Mouse (Mus musculus): ENCODE results near the gene Btd. TPM values are rescaled to one million over a fixed set of nuclear protein-coding genes. Genes with fewer than 3 reads are reported as not detected.

The Btd gene
- polyA plus RNA-seq, 1 experiment from 2014 or later, result 11.9 TPM

DNA sequence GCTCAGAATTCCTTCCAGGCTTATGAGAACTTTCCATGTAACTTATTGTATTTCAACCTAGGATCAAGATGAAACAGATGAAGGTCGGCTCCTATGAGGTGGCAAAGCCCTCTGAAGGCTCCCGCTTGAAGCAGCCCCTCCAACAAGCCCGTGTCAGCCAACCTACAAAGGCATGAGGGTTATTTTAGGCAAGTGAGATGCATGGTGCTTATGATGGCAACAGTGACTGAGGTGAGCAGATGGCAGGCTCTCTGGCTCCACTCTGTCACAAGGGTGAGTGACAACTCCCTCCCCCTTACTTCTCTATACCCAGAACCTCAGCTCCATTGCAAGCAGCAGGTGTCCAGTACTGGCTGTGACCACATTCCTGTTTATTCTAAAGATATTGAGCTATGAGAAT, 56.5 kb downstream of the Btd start:
- DNase-seq, result no peak
- no peaks in the 10 kb centered on the region for H3K4me1 ChIP-seq (ENCODE audit: control insufficient read depth, insufficient read depth, low read length)
- no peak for ATAC-seq (ENCODE audit: low FRiP score, low TSS enrichment)
- no peak overlapping the region for H3K27ac ChIP-seq (replicated peaks; ENCODE audit: low read depth, low read length)
- no peak overlapping the region for H3K9ac ChIP-seq (replicated peaks; ENCODE audit: low read length)
- H3K27me3 ChIP-seq (ENCODE audit: control insufficient read depth, insufficient read depth, low read length), result no peaks in the 10 kb centered on the region
- no peak overlapping the region for H3K4me3 ChIP-seq (replicated peaks; ENCODE audit: low read depth, low read length)
- no peak overlapping the region for H3K4me2 ChIP-seq (ENCODE audit: low read length)
- WGBS, result 95% methylated on average over 3 of the region's 3 CpGs
- H3K36me3 ChIP-seq (ENCODE audit: control insufficient read depth, insufficient read depth, low read length), result peaks cover 44% of the 10 kb centered on the region
- no peaks in the 10 kb centered on the region for H3K9me3 ChIP-seq (ENCODE audit: control insufficient read depth, low read length)

DNA sequence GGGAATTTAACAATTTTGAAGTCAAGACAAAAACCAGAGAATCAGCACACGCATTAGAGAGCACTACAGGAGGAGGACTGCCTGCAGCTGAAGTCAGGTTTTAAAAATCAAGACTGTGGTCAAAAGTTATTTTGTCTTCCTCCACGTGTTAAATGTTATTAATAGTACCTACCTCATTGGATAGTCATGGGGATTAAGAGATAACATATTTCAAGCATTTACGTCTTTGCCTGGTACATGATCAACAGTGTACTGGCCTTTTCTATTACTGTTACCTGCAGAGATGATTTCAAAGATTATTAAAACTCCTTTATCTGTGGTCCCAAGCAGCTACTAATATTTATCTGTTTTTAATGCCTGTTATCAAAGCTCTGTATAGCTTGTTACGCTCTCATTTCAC, 56.9 kb downstream of the Btd start:
- H3K27me3 ChIP-seq (ENCODE audit: control insufficient read depth, insufficient read depth, low read length), result no peaks in the 10 kb centered on the region
- H3K4me1 ChIP-seq (ENCODE audit: control insufficient read depth, insufficient read depth, low read length), result no peaks in the 10 kb centered on the region
- no peak overlapping the region for H3K27ac ChIP-seq (replicated peaks; ENCODE audit: low read depth, low read length)
- no peaks in the 10 kb centered on the region for H3K9me3 ChIP-seq (ENCODE audit: control insufficient read depth, low read length)
- ATAC-seq (ENCODE audit: low FRiP score, low TSS enrichment) (no peak), DNase-seq (no peak)
- H3K9ac ChIP-seq (replicated peaks; ENCODE audit: low read length), result no peak overlapping the region
- WGBS, result 90% methylated on average over 4 of the region's 4 CpGs
- H3K4me2 ChIP-seq (ENCODE audit: low read length), result no peak overlapping the region
- peaks cover 48% of the 10 kb centered on the region for H3K36me3 ChIP-seq (ENCODE audit: control insufficient read depth, insufficient read depth, low read length)
- H3K4me3 ChIP-seq (replicated peaks; ENCODE audit: low read depth, low read length), result no peak overlapping the region

GRCm38 (mm10) chr14:31700376-31700775, 59.5 kb downstream of the Btd start:
- H3K4me2 ChIP-seq (ENCODE audit: low read length), result no peak overlapping the region
- H3K4me3 ChIP-seq (replicated peaks; ENCODE audit: low read depth, low read length), result no peak overlapping the region
- H3K9ac ChIP-seq (replicated peaks; ENCODE audit: low read length), result no peak overlapping the region
- no peaks in the 10 kb centered on the region for H3K4me1 ChIP-seq (ENCODE audit: control insufficient read depth, insufficient read depth, low read length)
- H3K27ac ChIP-seq (replicated peaks; ENCODE audit: low read depth, low read length), result no peak overlapping the region
- H3K9me3 ChIP-seq (ENCODE audit: control insufficient read depth, low read length), result no peaks in the 10 kb centered on the region
- ATAC-seq (ENCODE audit: low FRiP score, low TSS enrichment), result no peak
- H3K27me3 ChIP-seq (ENCODE audit: control insufficient read depth, insufficient read depth, low read length), result no peaks in the 10 kb centered on the region
- WGBS, result 92% methylated on average over 2 of the region's 2 CpGs
- DNase-seq, result no peak
- H3K36me3 ChIP-seq (ENCODE audit: control insufficient read depth, insufficient read depth, low read length), result peaks cover 72% of the 10 kb centered on the region

GRCm38 (mm10) chr14:31709343-31709742, 68.5 kb downstream of the Btd start:
- no peak overlapping the region for H3K9ac ChIP-seq (replicated peaks; ENCODE audit: low read length)
- peaks cover 68% of the 10 kb centered on the region for H3K36me3 ChIP-seq (ENCODE audit: control insufficient read depth, insufficient read depth, low read length)
- ATAC-seq (ENCODE audit: low FRiP score, low TSS enrichment) (no peak), DNase-seq (no peak)
- no peaks in the 10 kb centered on the region for H3K9me3 ChIP-seq (ENCODE audit: control insufficient read depth, low read length)
- H3K4me2 ChIP-seq (ENCODE audit: low read length), result no peak overlapping the region
- WGBS, result 98% methylated on average over 1 of the region's 1 CpGs
- H3K4me1 ChIP-seq (ENCODE audit: control insufficient read depth, insufficient read depth, low read length), result no peaks in the 10 kb centered on the region
- no peak overlapping the region for H3K4me3 ChIP-seq (replicated peaks; ENCODE audit: low read depth, low read length)
- no peaks in the 10 kb centered on the region for H3K27me3 ChIP-seq (ENCODE audit: control insufficient read depth, insufficient read depth, low read length)
- no peak overlapping the region for H3K27ac ChIP-seq (replicated peaks; ENCODE audit: low read depth, low read length)

DNA sequence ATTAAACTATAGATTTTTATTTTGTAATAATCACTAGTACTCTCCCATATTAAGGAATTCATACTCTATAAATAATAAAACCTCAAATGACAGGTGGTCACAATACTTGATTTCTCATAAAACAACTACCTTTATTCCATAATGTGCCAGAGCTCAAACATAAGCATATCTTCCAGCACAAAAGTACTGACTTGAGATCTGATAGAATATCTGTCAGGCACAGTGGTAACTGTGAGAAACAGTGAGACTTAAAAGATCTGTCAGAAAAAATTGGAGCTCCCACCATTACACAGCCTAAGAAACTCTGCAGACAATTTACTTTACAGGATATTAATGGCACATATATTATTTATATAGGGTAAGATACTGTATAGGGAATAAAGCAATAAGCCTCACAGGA, 74.8 kb downstream of the Btd start:
- H3K4me1 ChIP-seq (ENCODE audit: control insufficient read depth, insufficient read depth, low read length), result no peaks in the 10 kb centered on the region
- peaks cover 71% of the 10 kb centered on the region for H3K36me3 ChIP-seq (ENCODE audit: control insufficient read depth, insufficient read depth, low read length)
- no peak for DNase-seq

GRCm38 (mm10) chr14:31717360-31717759, 76.5 kb downstream of the Btd start:
- ATAC-seq (ENCODE audit: low FRiP score, low TSS enrichment) (no peak), DNase-seq (no peak)
- Histone ChIP-seq H3K36me3 (ENCODE audit: control insufficient read depth, insufficient read depth, low read length) (peaks cover 69% of the 10 kb centered on the region), H3K9ac (replicated peaks; ENCODE audit: low read length) (no peak overlapping the region), H3K4me2 (ENCODE audit: low read length) (no peak overlapping the region), H3K27ac (replicated peaks; ENCODE audit: low read depth, low read length) (no peak overlapping the region), H3K27me3 (ENCODE audit: control insufficient read depth, insufficient read depth, low read length) (no peaks in the 10 kb centered on the region), H3K9me3 (ENCODE audit: control insufficient read depth, low read length) (no peaks in the 10 kb centered on the region), H3K4me3 (replicated peaks; ENCODE audit: low read depth, low read length) (no peak overlapping the region), H3K4me1 (ENCODE audit: control insufficient read depth, insufficient read depth, low read length) (no peaks in the 10 kb centered on the region)
- WGBS, result 95% methylated on average over 5 of the region's 5 CpGs

More for the DNA sequence above, 74.8 kb downstream of the Btd start:
- Histone ChIP-seq H3K27ac (replicated peaks; ENCODE audit: low read depth, low read length) (no peak overlapping the region), H3K9me3 (ENCODE audit: control insufficient read depth, low read length) (no peaks in the 10 kb centered on the region), H3K4me2 (ENCODE audit: low read length) (no peak overlapping the region), H3K27me3 (ENCODE audit: control insufficient read depth, insufficient read depth, low read length) (no peaks in the 10 kb centered on the region), H3K9ac (replicated peaks; ENCODE audit: low read length) (no peak overlapping the region), H3K4me3 (replicated peaks; ENCODE audit: low read depth, low read length) (no peak overlapping the region)
- ATAC-seq (ENCODE audit: low FRiP score, low TSS enrichment), result no peak

Other genes starting within 250 kb of the Btd start
- gene Sh3bp5, start 204.9 kb upstream of the Btd start, polyA plus RNA-seq (2014; fragmentation: Nextera tagmentation; extraction: Ambion mirVana), result 40.0 and 82.4 TPM in 2 replicates
- 7.0 and 10.8 TPM in 2 replicates for gene Eaf1, start 146.6 kb upstream of the Btd start, polyA plus RNA-seq (2014; fragmentation: Nextera tagmentation; extraction: Ambion mirVana)
- 37.3 and 55.2 TPM in 2 replicates for gene Mettl6, start 146.0 kb upstream of the Btd start, polyA plus RNA-seq (2014; fragmentation: Nextera tagmentation; extraction: Ambion mirVana)
- gene Colq, start 49.7 kb upstream of the Btd start, polyA plus RNA-seq (2014; fragmentation: Nextera tagmentation; extraction: Ambion mirVana), result not detected in 2 replicates
- gene Gm49387, start 150 bp upstream of the Btd start, polyA plus RNA-seq (2014; fragmentation: Nextera tagmentation; extraction: Ambion mirVana), result 1.3 TPM in 1 of 2 replicates, not detected in the other
- gene Hacl1, start 258 bp downstream of the Btd start, polyA plus RNA-seq (2014; fragmentation: Nextera tagmentation; extraction: Ambion mirVana), result 5.6 and 8.0 TPM in 2 replicates
- gene Ankrd28, start 189.6 kb downstream of the Btd start, polyA plus RNA-seq (2014; fragmentation: Nextera tagmentation; extraction: Ambion mirVana), result 10.1 and 15.3 TPM in 2 replicates